Mouse (Mus musculus): ENCODE data around the gene Nrde2. TPM values are rescaled to one million over a fixed set of nuclear protein-coding genes. Genes with fewer than 3 reads are reported as not detected.

Nrde2 gene
- total RNA-seq, 2 experiments from 2014 or later: 8.9 to 14.8 TPM

- no peak for DNase-seq (ENCODE audit: low spot score in 2 of 2)
Observed at GRCm38 (mm10) chr12:100180802-100181201, 21.3 kb upstream of the Nrde2 start.

DNA sequence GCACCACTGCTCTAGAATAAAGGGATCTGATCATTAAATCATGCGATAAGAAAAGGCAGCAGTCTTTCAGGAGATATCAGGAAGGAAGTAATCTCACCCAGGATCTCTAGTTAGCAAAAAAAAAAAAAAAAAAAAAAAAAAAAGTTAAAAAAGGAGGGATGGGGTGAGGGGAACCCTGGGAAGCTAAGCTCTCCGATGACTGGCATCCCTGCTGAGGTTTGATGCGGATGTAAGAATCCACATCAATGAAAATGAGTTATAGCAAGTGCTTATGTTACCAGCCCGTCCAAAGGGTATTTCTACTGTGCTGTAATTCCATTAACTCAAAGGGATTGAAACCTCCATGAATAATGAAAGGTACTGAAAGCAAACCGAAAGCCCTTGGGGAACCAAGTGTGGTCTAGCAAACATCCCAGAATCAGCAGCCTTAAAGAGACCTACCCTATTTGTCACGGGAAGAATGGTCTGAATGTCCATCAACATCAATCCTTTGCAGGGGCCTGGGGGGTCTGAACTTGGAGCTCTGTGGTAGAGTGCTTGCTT is 19.5 kb upstream of the Nrde2 start:
- no peak for DNase-seq (ENCODE audit: low spot score in 2 of 2)

GRCm38 (mm10) chr12:100176469-100177056 is 17.1 kb upstream of the Nrde2 start:
- DNase-seq (ENCODE audit: low spot score in 2 of 2): no peak

- DNase-seq (ENCODE audit: low spot score in 2 of 2): no peak
Observed at GRCm38 (mm10) chr12:100172481-100172880, 13.0 kb upstream of the Nrde2 start.

- DNase-seq (ENCODE audit: low spot score in 2 of 2): peak in 1 of 2 experiments; percentile 29
Observed at GRCm38 (mm10) chr12:100167931-100168871, 8.7 kb upstream of the Nrde2 start.

DNA sequence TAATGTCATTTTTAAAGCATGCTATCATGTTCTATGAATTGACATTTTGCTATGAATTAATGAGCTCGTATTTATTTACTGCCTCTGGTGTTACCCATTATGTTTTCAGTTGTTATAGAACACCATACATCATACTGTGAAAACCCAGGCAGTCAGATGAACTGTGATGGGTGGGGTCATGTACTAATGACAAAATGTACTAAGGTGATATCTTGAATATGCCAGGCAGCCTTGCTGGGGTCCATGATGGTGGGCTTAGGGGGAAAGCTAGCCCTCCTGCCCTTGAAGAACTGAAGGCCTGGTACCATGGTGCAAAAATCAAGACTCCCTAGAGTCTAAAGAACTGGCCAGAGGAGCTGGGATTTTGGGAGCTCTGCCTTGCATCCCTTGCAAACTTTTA is 8.0 kb upstream of the Nrde2 start:
- DNase-seq (ENCODE audit: low spot score in 2 of 2): no peak

- DNase-seq (ENCODE audit: low spot score in 2 of 2): no peak
Observed at GRCm38 (mm10) chr12:100166939-100167338, 7.5 kb upstream of the Nrde2 start.

GRCm38 (mm10) chr12:100166177-100166576 is 6.7 kb upstream of the Nrde2 start:
- no peak for DNase-seq (ENCODE audit: low spot score in 2 of 2)

GRCm38 (mm10) chr12:100164991-100165500 is 5.6 kb upstream of the Nrde2 start:
- DNase-seq (ENCODE audit: low spot score in 2 of 2): no peak

DNA sequence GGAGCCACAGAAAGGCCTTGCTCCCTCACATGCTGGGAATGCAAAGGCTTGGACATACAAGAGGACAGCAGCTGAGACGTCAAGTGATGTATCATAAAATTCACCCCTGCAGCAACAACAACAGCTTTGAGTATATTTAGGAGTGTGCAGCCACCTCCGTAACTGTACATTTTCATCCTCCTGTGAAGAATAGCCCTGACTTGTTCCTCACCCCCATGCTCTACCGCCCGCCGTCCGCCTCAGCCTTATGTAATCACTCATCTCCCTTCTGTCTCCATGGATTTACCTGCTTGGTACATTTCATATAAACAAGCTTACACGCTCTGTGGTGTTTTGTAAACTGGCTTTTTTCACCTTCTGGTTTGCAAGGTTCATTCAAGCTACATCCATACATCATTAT is 7.0 kb downstream of the Nrde2 start:
- DNase-seq (ENCODE audit: low spot score in 2 of 2): no peak

GRCm38 (mm10) chr12:100144269-100144668 is 15.2 kb downstream of the Nrde2 start:
- DNase-seq (ENCODE audit: low spot score in 2 of 2): peak in 1 of 2 experiments; percentile 29

GRCm38 (mm10) chr12:100143737-100144136 is 15.7 kb downstream of the Nrde2 start:
- peak in 1 of 2 experiments; percentile 40 for DNase-seq (ENCODE audit: low spot score in 2 of 2)

GRCm38 (mm10) chr12:100142848-100143523 is 16.5 kb downstream of the Nrde2 start:
- DNase-seq (ENCODE audit: low spot score in 2 of 2): no peak

DNA sequence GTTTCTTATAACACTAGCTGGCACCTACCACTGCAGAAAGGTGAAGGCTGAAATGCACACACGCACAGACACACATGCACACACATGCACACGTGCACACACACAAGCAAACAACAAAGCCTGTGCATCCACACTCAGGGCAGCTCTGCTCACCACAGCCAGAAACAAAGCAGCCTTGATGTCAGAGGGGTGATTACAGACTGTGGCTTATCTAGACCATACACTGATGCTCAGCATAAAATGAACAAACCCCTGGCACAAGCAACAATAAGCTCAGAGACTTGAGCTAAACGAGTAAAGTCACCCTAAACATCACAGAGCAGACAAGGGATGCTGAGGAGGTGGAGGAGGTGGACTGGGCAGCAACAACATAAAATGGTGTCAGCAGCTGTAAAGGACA is 24.3 kb downstream of the Nrde2 start:
- DNase-seq (ENCODE audit: low spot score in 2 of 2): no peak

DNA sequence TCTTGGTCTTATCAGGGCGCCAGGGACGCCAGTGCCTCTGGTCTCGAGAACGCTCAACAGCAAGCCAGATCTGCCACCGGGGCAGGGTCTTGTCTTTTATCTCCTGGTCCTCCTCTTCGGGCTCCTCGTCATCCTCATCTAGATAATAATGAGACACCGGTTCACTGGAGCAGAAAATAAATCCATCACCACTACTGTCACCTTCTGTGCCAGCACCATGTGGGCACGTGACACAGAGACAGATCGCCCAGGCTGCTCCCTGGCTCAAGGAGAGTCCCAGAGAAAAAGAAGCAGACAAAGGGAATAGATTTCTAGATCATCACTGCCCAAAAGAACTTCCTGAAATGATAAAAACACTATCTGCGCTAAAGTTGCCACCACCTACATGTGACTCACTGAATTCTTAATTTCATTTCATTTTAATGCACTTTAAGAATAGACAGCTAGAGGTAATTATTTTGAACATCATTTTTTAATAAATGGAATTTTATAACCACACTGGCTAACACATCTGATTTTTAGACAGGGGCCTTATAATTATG is 25.0 kb downstream of the Nrde2 start:
- DNase-seq (ENCODE audit: low spot score in 2 of 2): no peak

- DNase-seq (ENCODE audit: low spot score in 2 of 2): peak; percentile 67
Observed at GRCm38 (mm10) chr12:100131655-100132054, 27.8 kb downstream of the Nrde2 start.

- no peak for DNase-seq (ENCODE audit: low spot score in 2 of 2)
Observed at GRCm38 (mm10) chr12:100131167-100131566, 28.3 kb downstream of the Nrde2 start.

GRCm38 (mm10) chr12:100128961-100129360 is 30.5 kb downstream of the Nrde2 start:
- DNase-seq (ENCODE audit: low spot score in 2 of 2): no peak

- DNase-seq (ENCODE audit: low spot score in 2 of 2): no peak
Observed at GRCm38 (mm10) chr12:100128522-100128921, 30.9 kb downstream of the Nrde2 start.

DNA sequence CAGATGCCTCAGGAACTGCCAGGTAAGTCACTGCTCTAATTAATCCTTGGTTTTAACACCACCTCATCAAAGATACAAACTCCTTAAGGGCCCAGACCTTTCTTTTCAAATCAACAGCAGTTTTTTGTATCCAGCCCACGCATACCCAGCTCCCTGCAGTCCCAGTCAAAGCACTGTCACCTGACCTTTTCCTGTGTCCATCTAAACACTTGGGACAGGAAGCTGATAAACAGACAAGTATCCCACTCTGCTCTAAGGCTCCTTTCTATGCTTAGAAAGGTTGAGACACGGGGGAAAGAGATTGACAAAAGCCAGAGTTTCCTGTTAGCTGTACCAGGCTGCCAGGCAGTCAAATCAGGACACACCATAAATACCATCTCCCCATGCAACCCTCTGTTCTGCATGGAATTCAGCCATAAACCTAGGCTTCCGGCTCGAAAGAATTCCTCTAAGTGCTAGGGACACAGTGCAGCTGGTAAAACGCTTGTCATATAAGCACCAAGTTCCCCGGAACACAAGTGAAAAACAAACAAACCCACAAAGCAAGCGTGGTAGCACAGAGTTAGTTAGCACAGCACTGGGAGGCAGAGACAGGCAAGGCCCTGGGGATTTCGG is 31.5 kb downstream of the Nrde2 start:
- DNase-seq (ENCODE audit: low spot score in 2 of 2): no peak
